Comparison of ENCODE assay signal across 9 mouse cellular contexts in genomic region chr13:83601741-83602140, GRCm38 (mm10).
"Had no signal": no experiment of that assay in that cellular context is flagged by ENCODE, and none has a peak within 500 bp of the region (broad histone marks: within the 10 kb centered on the region; RNA-seq: fewer than 3 reads in every experiment).

No protein-coding gene starts in this region.

- DNase-seq: kidney, adult 2 months; kidney, postnatal 14 days; left cerebral cortex, postnatal 4 days; lung, adult 18-20 months; midbrain, embryonic 14.5 days; right cerebral cortex, adult 18-20 months; right cerebral cortex, postnatal 25 days; thymus, adult 18-20 months; thymus, postnatal 14 days had no signal
